Mouse (Mus musculus): Measurements from ENCODE around the gene Ddi1. TPM values are rescaled to one million over a fixed set of nuclear protein-coding genes. Genes with fewer than 3 reads are reported as not detected.

Gene Ddi1
- total RNA-seq (2014; rRNA removed) (not detected in 2 replicates), polyA plus RNA-seq (2015; fragmentation: Nextera tagmentation; extraction: Ambion mirVana) (0.01 and 0.05 TPM in 2 replicates)

- no peaks in the 10 kb centered on the region for H3K9me3 ChIP-seq (ENCODE audit: low read length)
- no peaks in the 10 kb centered on the region for H3K36me3 ChIP-seq (ENCODE audit: insufficient read depth, low read length)
- H3K9ac ChIP-seq (replicated peaks; ENCODE audit: low read length) = no peak within 1 kb of the TSS
- WGBS = 69% methylated on average over 1 of the region's 1 CpGs
- H3K4me2 ChIP-seq (ENCODE audit: low read depth, low read length) = no peak within 1 kb of the TSS
- DNase-seq (ENCODE audit: low spot score) (no peak), ATAC-seq (no peak)
- no peak within 1 kb of the TSS for H3K4me3 ChIP-seq (ENCODE audit: low read length)
- no peaks in the 10 kb centered on the region for H3K27me3 ChIP-seq (ENCODE audit: insufficient read depth, low read length)
- no peak for TF ChIP-seq CTCF (IDR thresholded peaks at IDR 0.05; ENCODE audit: low read depth)
- H3K4me1 ChIP-seq (ENCODE audit: insufficient read depth, low read length) = no peaks in the 10 kb centered on the region
- H3K27ac ChIP-seq = no peak within 1 kb of the TSS
Measured at GRCm38 (mm10) chr9:6269796-6270280, at the start of gene Ddi1. Ddi1 (minus strand) TSS chr9:6269846.

GRCm38 (mm10) chr9:6317114-6317513 is 47.5 kb upstream of the Ddi1 start:
- Histone ChIP-seq H3K4me3 (ENCODE audit: low read length) (no peak overlapping the region), H3K27ac (no peak overlapping the region), H3K27me3 (ENCODE audit: insufficient read depth, low read length) (no peaks in the 10 kb centered on the region), H3K36me3 (ENCODE audit: insufficient read depth, low read length) (no peaks in the 10 kb centered on the region), H3K9me3 (ENCODE audit: low read length) (no peaks in the 10 kb centered on the region), H3K9ac (replicated peaks; ENCODE audit: low read length) (no peak overlapping the region), H3K4me1 (ENCODE audit: insufficient read depth, low read length) (no peaks in the 10 kb centered on the region), H3K4me2 (ENCODE audit: low read depth, low read length) (no peak overlapping the region)
- no peak for DNase-seq (ENCODE audit: low spot score)
- ATAC-seq = no peak
- 90% methylated on average over 1 of the region's 1 CpGs for WGBS
- no peak for TF ChIP-seq CTCF (IDR thresholded peaks at IDR 0.05; ENCODE audit: low read depth)

- Histone ChIP-seq H3K9ac (replicated peaks; ENCODE audit: low read length) (no peak overlapping the region), H3K27ac (no peak overlapping the region), H3K4me1 (ENCODE audit: insufficient read depth, low read length) (no peaks in the 10 kb centered on the region), H3K9me3 (ENCODE audit: low read length) (no peaks in the 10 kb centered on the region), H3K27me3 (ENCODE audit: insufficient read depth, low read length) (no peaks in the 10 kb centered on the region), H3K36me3 (ENCODE audit: insufficient read depth, low read length) (no peaks in the 10 kb centered on the region), H3K4me2 (ENCODE audit: low read depth, low read length) (no peak overlapping the region), H3K4me3 (ENCODE audit: low read length) (no peak overlapping the region)
- WGBS = 93% methylated on average over 3 of the region's 3 CpGs
- DNase-seq (ENCODE audit: low spot score) = no peak
- ATAC-seq = no peak
- TF ChIP-seq CTCF (IDR thresholded peaks at IDR 0.05; ENCODE audit: low read depth) = no peak
Measured at GRCm38 (mm10) chr9:6305847-6306246, 36.2 kb upstream of the Ddi1 start.

- H3K9me3 ChIP-seq (ENCODE audit: low read length) = no peaks in the 10 kb centered on the region
- no peaks in the 10 kb centered on the region for H3K27me3 ChIP-seq (ENCODE audit: insufficient read depth, low read length)
- no peak for TF ChIP-seq CTCF (IDR thresholded peaks at IDR 0.05; ENCODE audit: low read depth)
- H3K4me3 ChIP-seq (ENCODE audit: low read length) = no peak overlapping the region
- ATAC-seq (no peak), DNase-seq (ENCODE audit: low spot score) (no peak)
- no peak overlapping the region for H3K4me2 ChIP-seq (ENCODE audit: low read depth, low read length)
- H3K27ac ChIP-seq = no peak overlapping the region
- no peaks in the 10 kb centered on the region for H3K4me1 ChIP-seq (ENCODE audit: insufficient read depth, low read length)
- 85% methylated on average over 3 of the region's 3 CpGs for WGBS
- no peaks in the 10 kb centered on the region for H3K36me3 ChIP-seq (ENCODE audit: insufficient read depth, low read length)
- H3K9ac ChIP-seq (replicated peaks; ENCODE audit: low read length) = no peak overlapping the region
Measured at GRCm38 (mm10) chr9:6304590-6304989, 34.9 kb upstream of the Ddi1 start.

- no peaks in the 10 kb centered on the region for H3K36me3 ChIP-seq (ENCODE audit: insufficient read depth, low read length)
- DNase-seq (ENCODE audit: low spot score) (no peak), ATAC-seq (no peak)
- no peaks in the 10 kb centered on the region for H3K9me3 ChIP-seq (ENCODE audit: low read length)
- no peaks in the 10 kb centered on the region for H3K4me1 ChIP-seq (ENCODE audit: insufficient read depth, low read length)
- TF ChIP-seq CTCF (IDR thresholded peaks at IDR 0.05; ENCODE audit: low read depth) = no peak
- H3K9ac ChIP-seq (replicated peaks; ENCODE audit: low read length) = no peak overlapping the region
- H3K27ac ChIP-seq = no peak overlapping the region
- H3K4me3 ChIP-seq (ENCODE audit: low read length) = no peak overlapping the region
- WGBS = 72% methylated on average over 3 of the region's 3 CpGs
- H3K27me3 ChIP-seq (ENCODE audit: insufficient read depth, low read length) = no peaks in the 10 kb centered on the region
- no peak overlapping the region for H3K4me2 ChIP-seq (ENCODE audit: low read depth, low read length)
Measured at GRCm38 (mm10) chr9:6302050-6302449, 32.4 kb upstream of the Ddi1 start.

- no peak overlapping the region for H3K4me3 ChIP-seq (ENCODE audit: low read length)
- no peak overlapping the region for H3K9ac ChIP-seq (replicated peaks; ENCODE audit: low read length)
- ATAC-seq = no peak
- WGBS = 64% methylated on average over 2 of the region's 2 CpGs
- no peaks in the 10 kb centered on the region for H3K4me1 ChIP-seq (ENCODE audit: insufficient read depth, low read length)
- H3K4me2 ChIP-seq (ENCODE audit: low read depth, low read length) = no peak overlapping the region
- no peaks in the 10 kb centered on the region for H3K9me3 ChIP-seq (ENCODE audit: low read length)
- DNase-seq (ENCODE audit: low spot score) = no peak
- no peaks in the 10 kb centered on the region for H3K36me3 ChIP-seq (ENCODE audit: insufficient read depth, low read length)
- no peak for TF ChIP-seq CTCF (IDR thresholded peaks at IDR 0.05; ENCODE audit: low read depth)
- H3K27ac ChIP-seq = no peak overlapping the region
- H3K27me3 ChIP-seq (ENCODE audit: insufficient read depth, low read length) = no peaks in the 10 kb centered on the region
Measured at GRCm38 (mm10) chr9:6298547-6298946, 28.9 kb upstream of the Ddi1 start.

- no peaks in the 10 kb centered on the region for H3K27me3 ChIP-seq (ENCODE audit: insufficient read depth, low read length)
- H3K4me1 ChIP-seq (ENCODE audit: insufficient read depth, low read length) = no peaks in the 10 kb centered on the region
- no peak overlapping the region for H3K9ac ChIP-seq (replicated peaks; ENCODE audit: low read length)
- 11% methylated on average over 2 of the region's 2 CpGs for WGBS
- H3K4me3 ChIP-seq (ENCODE audit: low read length) = no peak overlapping the region
- H3K36me3 ChIP-seq (ENCODE audit: insufficient read depth, low read length) = no peaks in the 10 kb centered on the region
- no peaks in the 10 kb centered on the region for H3K9me3 ChIP-seq (ENCODE audit: low read length)
- no peak overlapping the region for H3K4me2 ChIP-seq (ENCODE audit: low read depth, low read length)
- H3K27ac ChIP-seq = no peak overlapping the region
- ATAC-seq (no peak), DNase-seq (ENCODE audit: low spot score) (no peak)
- TF ChIP-seq CTCF (IDR thresholded peaks at IDR 0.05; ENCODE audit: low read depth) = no peak
Measured at GRCm38 (mm10) chr9:6289211-6289696, 19.6 kb upstream of the Ddi1 start.
